Mouse (Mus musculus): ENCODE measurements at regions not wholly inside any gene's neighbourhood (a gene's known extent, or its start where the extent isn't known, plus 50 kb on each side); places are given as distances from the start of the nearest gene placed in this dataset.

GRCm38 (mm10) chr2:45351529-45352133 lies 234.4 kb upstream of the Zeb2 start:
- no peak for DNase-seq

- no peak for DNase-seq
Measured at GRCm38 (mm10) chr2:45346358-45346757, 229.2 kb upstream of the Zeb2 start.

GRCm38 (mm10) chr2:45339866-45340265 lies 222.7 kb upstream of the Zeb2 start:
- no peak for DNase-seq

GRCm38 (mm10) chr2:45338809-45339208 lies 221.6 kb upstream of the Zeb2 start:
- no peak for DNase-seq

- DNase-seq, result no peak
Measured at GRCm38 (mm10) chr2:45316945-45317565, 199.9 kb upstream of the Zeb2 start.

- no peak for DNase-seq
Measured at GRCm38 (mm10) chr2:45287530-45288009, 170.4 kb upstream of the Zeb2 start.

- DNase-seq, result no peak
Measured at GRCm38 (mm10) chr2:45283811-45284210, 166.6 kb upstream of the Zeb2 start.

GRCm38 (mm10) chr2:45279490-45279889 lies 162.3 kb upstream of the Zeb2 start:
- peak in 1 of 2 experiments; percentile 5 for DNase-seq

- no peak for DNase-seq
Measured at GRCm38 (mm10) chr2:45277602-45278001, 160.4 kb upstream of the Zeb2 start.

- no peak for DNase-seq
Measured at GRCm38 (mm10) chr2:45276703-45277102, 159.5 kb upstream of the Zeb2 start.

GRCm38 (mm10) chr2:45270035-45270434 lies 152.8 kb upstream of the Zeb2 start:
- no peak for DNase-seq

GRCm38 (mm10) chr2:45265819-45266218 lies 148.6 kb upstream of the Zeb2 start:
- DNase-seq, result no peak

- DNase-seq, result no peak
Measured at GRCm38 (mm10) chr2:45261949-45262348, 144.8 kb upstream of the Zeb2 start.

GRCm38 (mm10) chr2:45258897-45259296 lies 141.7 kb upstream of the Zeb2 start:
- no peak for DNase-seq

GRCm38 (mm10) chr2:45256373-45256772 lies 139.2 kb upstream of the Zeb2 start:
- DNase-seq, result no peak

GRCm38 (mm10) chr2:45253936-45254335 lies 136.7 kb upstream of the Zeb2 start:
- no peak for DNase-seq

- DNase-seq, result no peak
Measured at GRCm38 (mm10) chr2:45252321-45252720, 135.1 kb upstream of the Zeb2 start.

- no peak for DNase-seq
Measured at GRCm38 (mm10) chr2:45249658-45250057, 132.5 kb upstream of the Zeb2 start.

GRCm38 (mm10) chr2:45246061-45246945 lies 129.1 kb upstream of the Zeb2 start:
- no peak for DNase-seq

GRCm38 (mm10) chr2:45245506-45245905 lies 128.3 kb upstream of the Zeb2 start:
- no peak for DNase-seq

- DNase-seq, result no peak
Measured at GRCm38 (mm10) chr2:45244491-45244890, 127.3 kb upstream of the Zeb2 start.

GRCm38 (mm10) chr2:45239501-45240292 lies 122.5 kb upstream of the Zeb2 start:
- DNase-seq, result peak in 1 of 2 experiments; percentile 12

GRCm38 (mm10) chr2:45239001-45239400 lies 121.8 kb upstream of the Zeb2 start:
- no peak for DNase-seq
